ENCODE assay signal across 9 mouse cellular contexts in the genomic region with DNA sequence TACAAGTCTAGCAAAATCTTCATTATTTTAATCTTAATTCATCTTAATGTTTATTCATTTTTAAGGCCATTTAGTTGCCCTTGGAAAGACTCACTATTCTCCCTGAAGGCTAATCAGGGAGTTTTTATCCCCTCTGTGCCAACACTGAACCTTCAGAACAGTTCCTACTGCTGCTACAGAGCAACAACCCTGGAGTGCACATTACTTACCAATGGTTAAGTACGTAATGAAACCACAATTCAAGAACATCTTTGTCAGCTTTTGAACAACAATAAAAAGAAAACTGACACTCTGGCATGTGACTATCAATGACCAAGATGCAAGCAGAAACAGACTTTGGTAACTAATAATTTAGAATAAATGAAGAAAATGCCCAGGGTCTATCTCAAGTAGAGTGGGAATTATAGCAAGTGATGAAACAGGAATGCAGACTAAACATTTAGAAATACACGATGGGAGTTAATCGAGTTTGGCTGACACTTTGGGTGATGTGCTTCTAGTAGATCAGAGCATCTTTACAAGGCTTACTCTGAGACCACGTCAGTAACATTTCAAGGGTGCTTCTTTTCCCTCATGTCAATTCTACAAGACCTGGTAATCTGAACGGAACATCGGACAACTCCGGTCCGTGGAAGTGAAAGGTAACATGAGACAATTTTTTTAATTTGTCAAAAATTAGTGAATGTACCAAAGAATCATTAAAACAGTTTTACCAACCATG. TPM values are rescaled to one million over a fixed set of nuclear protein-coding genes. Genes with fewer than 3 reads are reported as not detected.
A peak's percentile ranks its signal among the peaks of the same experiment; 100 is the strongest.
DNase-seq lines count a peak whose midpoint lies in the region; ATAC-seq and TF ChIP-seq lines count a peak whose summit lies in the region.
"Had no signal": no experiment of that assay in that cellular context is flagged by ENCODE, and none has a peak within 500 bp of the region (broad histone marks: within the 10 kb centered on the region; RNA-seq: fewer than 3 reads in every experiment).

No protein-coding gene starts in this region.

- TF ChIP-seq CTCF in G1E (IDR thresholded peaks at IDR 0.05; ENCODE audit: low read depth, low read length), result no peak
- TF ChIP-seq CTCF in kidney, adult 2 months (conservative IDR thresholded peaks at IDR 0.05; ENCODE audit: insufficient read depth, insufficient read length, low read depth, low read length), result no peak

- H3K27ac ChIP-seq in heart, embryonic 12.5 days (ENCODE audit: poor library complexity, severe bottlenecking), result no peak overlapping the region
- no peak overlapping the region for H3K27ac ChIP-seq in hindbrain, embryonic 11.5 days (ENCODE audit: low read depth, low read length)
- no peak overlapping the region for H3K27ac ChIP-seq in midbrain, embryonic 11.5 days (ENCODE audit: low read depth, low read length)
- H3K27ac ChIP-seq in kidney, adult 2 months (ENCODE audit: insufficient read depth, low read depth, low read length), result no peak overlapping the region

- H3K4me2 ChIP-seq in heart, embryonic 12.5 days, result peak overlapping the region; percentile 88
- peak overlapping the region; percentile 75 for H3K4me2 ChIP-seq in hindbrain, embryonic 11.5 days (replicated peaks; ENCODE audit: low read depth, low read length)
- H3K4me2 ChIP-seq in midbrain, embryonic 11.5 days, result peak overlapping the region; percentile 81

- no peak for DNase-seq in heart, adult 9 months (ENCODE audit: low spot score in 2 of 2)
- DNase-seq in G1E (ENCODE audit: low spot score), result no peak
- DNase-seq in hindbrain, embryonic 11.5 days (ENCODE audit: low spot score), result no peak
- peak; percentile 87 for DNase-seq in midbrain, embryonic 11.5 days (ENCODE audit: low spot score, missing footprints)
- no peak for DNase-seq in gastrocnemius, adult 8-10 months (ENCODE audit: low spot score in 2 of 2)
- DNase-seq in left cerebral cortex, postnatal 25 days (ENCODE audit: low spot score in 2 of 2), result no peak
- DNase-seq in kidney, adult 2 months, result no peak

- peaks cover 16% of the 10 kb centered on the region for H3K4me1 ChIP-seq in heart, embryonic 12.5 days (replicated peaks)
- H3K4me1 ChIP-seq in G1E (ENCODE audit: insufficient read depth, low read depth, low read length), result peaks cover 30% of the 10 kb centered on the region
- H3K4me1 ChIP-seq in hindbrain, embryonic 11.5 days (replicated peaks; ENCODE audit: control insufficient read depth, insufficient read depth, low read length), result no peaks in the 10 kb centered on the region
- H3K4me1 ChIP-seq in midbrain, embryonic 11.5 days (ENCODE audit: control insufficient read depth, insufficient read depth, low read length), result peaks cover 9% of the 10 kb centered on the region
- peaks cover 6% of the 10 kb centered on the region for H3K4me1 ChIP-seq in kidney, adult 2 months (ENCODE audit: control insufficient read depth, insufficient read depth, low read length)

- H3K27me3 ChIP-seq in heart, embryonic 12.5 days (replicated peaks), result no peaks in the 10 kb centered on the region
- no peaks in the 10 kb centered on the region for H3K27me3 ChIP-seq in G1E (ENCODE audit: insufficient read depth, low read length)
- no peaks in the 10 kb centered on the region for H3K27me3 ChIP-seq in hindbrain, embryonic 11.5 days (ENCODE audit: control insufficient read depth, insufficient read depth, low read length)
- no peaks in the 10 kb centered on the region for H3K27me3 ChIP-seq in midbrain, embryonic 11.5 days (ENCODE audit: control insufficient read depth, insufficient read depth, low read length)
- no peaks in the 10 kb centered on the region for H3K27me3 ChIP-seq in kidney, adult 2 months (replicated peaks; ENCODE audit: control insufficient read depth, insufficient read depth, low read length)
- H3K27me3 ChIP-seq: Patski had no signal

- 35% methylated on average over 8 of the region's 8 CpGs for WGBS in heart, embryonic 12.5 days
- WGBS in hindbrain, embryonic 11.5 days, result 45% methylated on average over 8 of the region's 8 CpGs
- WGBS in midbrain, embryonic 11.5 days, result 39% methylated on average over 8 of the region's 8 CpGs
- WGBS in kidney, adult 2 months, result 11% methylated on average over 8 of the region's 8 CpGs

- intact Hi-C loops in left cerebral cortex, postnatal 25 days (cut with DNase I), result no loop called here

- no peak for ATAC-seq in heart, embryonic 12.5 days (ENCODE audit: insufficient number of reproducible peaks, low FRiP score)
- no peak for ATAC-seq in G1E (ENCODE audit: extremely low read depth, insufficient number of reproducible peaks, low FRiP score, poor library complexity, severe bottlenecking)
- ATAC-seq in hindbrain, embryonic 11.5 days (ENCODE audit: low FRiP score), result no peak
- no peak for ATAC-seq in midbrain, embryonic 11.5 days (ENCODE audit: low FRiP score)
- ATAC-seq: Patski had no signal

- peak overlapping the region; percentile 58; the same call in 1 of the 2 replicates for H3K9ac ChIP-seq in heart, embryonic 12.5 days
- H3K9ac ChIP-seq in hindbrain, embryonic 11.5 days (ENCODE audit: low read depth, low read length), result no peak overlapping the region
- H3K9ac ChIP-seq in midbrain, embryonic 11.5 days (ENCODE audit: low read length), result peak overlapping the region; percentile 100; the same call in 1 of the 2 replicates

- no peak for TF ChIP-seq POLR2A in kidney, adult 2 months (IDR thresholded peaks at IDR 0.05; ENCODE audit: low read depth, low read length)

- no peaks in the 10 kb centered on the region for H3K9me3 ChIP-seq in heart, embryonic 12.5 days (replicated peaks)
- no peaks in the 10 kb centered on the region; the same call in 1 of the 2 replicates for H3K9me3 ChIP-seq in G1E (replicated peaks)
- no peaks in the 10 kb centered on the region for H3K9me3 ChIP-seq in hindbrain, embryonic 11.5 days (ENCODE audit: control insufficient read depth, low read length)
- no peaks in the 10 kb centered on the region for H3K9me3 ChIP-seq in midbrain, embryonic 11.5 days (ENCODE audit: control insufficient read depth, low read length)

- no peaks in the 10 kb centered on the region for H3K36me3 ChIP-seq in heart, embryonic 12.5 days
- peaks cover 5% of the 10 kb centered on the region for H3K36me3 ChIP-seq in G1E (replicated peaks)
- no peaks in the 10 kb centered on the region for H3K36me3 ChIP-seq in hindbrain, embryonic 11.5 days (ENCODE audit: control insufficient read depth, insufficient read depth, low read length)
- H3K36me3 ChIP-seq in midbrain, embryonic 11.5 days (ENCODE audit: control insufficient read depth, insufficient read depth, low read length), result no peaks in the 10 kb centered on the region
- no peaks in the 10 kb centered on the region for H3K36me3 ChIP-seq in kidney, adult 2 months (ENCODE audit: control insufficient read depth, insufficient read depth, low read length)

- H3K4me3 ChIP-seq in heart, embryonic 12.5 days, result peak overlapping the region; percentile 100
- H3K4me3 ChIP-seq in G1E (ENCODE audit: low read depth, low read length), result peak overlapping the region; percentile 86; the same call in 1 of the 2 replicates
- peak overlapping the region; percentile 72 for H3K4me3 ChIP-seq in hindbrain, embryonic 11.5 days (ENCODE audit: low read depth, low read length)
- peak overlapping the region; percentile 100 for H3K4me3 ChIP-seq in midbrain, embryonic 11.5 days (ENCODE audit: low read depth, low read length)
- no peak overlapping the region for H3K4me3 ChIP-seq in kidney, adult 2 months (ENCODE audit: insufficient read depth, low read depth, low read length)

RNA-seq across cellular contexts. Expression of gene Fbxo11, which starts 2.1 kb away (rescaled TPM):
- 13.3 and 16.0 TPM in 2 replicates for polyA plus RNA-seq in heart, embryonic 12.5 days (2016; fragmentation: Nextera tagmentation; extraction: Ambion mirVana)
- total RNA-seq in G1E (2014; fragmentation: Nextera tagmentation), result 78.7 and 90.6 TPM in 2 replicates
- total RNA-seq in G1E (2017), result 25.8 and 26.6 TPM in 2 replicates
- 2.9 and 3.3 TPM in 2 replicates for polyA plus RNA-seq in G1E (2012)
- 41.5 and 44.7 TPM in 2 replicates for polyA plus RNA-seq in hindbrain, embryonic 11.5 days (2014; fragmentation: Nextera tagmentation; extraction: Ambion mirVana)
- 39.0 and 41.2 TPM in 2 replicates for polyA plus RNA-seq in midbrain, embryonic 11.5 days (2014; fragmentation: Nextera tagmentation; extraction: Ambion mirVana)
- 10 to 100 TPM; 27.0 to 36.5 (median 31.9) TPM for total RNA-seq in gastrocnemius, adult 8-10 months (2022)
- 100 to 1,000 TPM; 118 to 119 TPM for total RNA-seq in left cerebral cortex, postnatal 25 days (2021)
- polyA plus RNA-seq in kidney, adult 2 months (2012; rRNA removed), result 13.8 and 18.5 TPM in 2 replicates
